Mouse (Mus musculus) liver, adult 2 months (tissue): ENCODE measurements around the gene Adamtsl2.

ENCODE experiments used
- CTCF ChIP-seq: fragments of 200-500 bp; IDR thresholded peaks from 2 replicates; pipeline ENCODE4 v1.5.1; 2011; ENCODE audit warnings: low read depth, low read length, control low read depth
- POLR2A ChIP-seq: fragments of 200-500 bp; IDR thresholded peaks from 2 replicates; pipeline ENCODE4 v1.6.1; 2011; ENCODE audit warnings: low read length, control low read depth; ENCODE audit not compliant: insufficient read depth; ENCODE audit errors: extremely low read depth

GRCm38 (mm10) chr2:27079649-27080048 lies 470 bp downstream of the Adamtsl2 start:
- TF ChIP-seq CTCF (no peak), POLR2A (no peak)
